Mouse (Mus musculus): ENCODE data around the gene Wipf3.
A peak's percentile ranks its signal among the peaks of the same experiment; 100 is the strongest.

Wipf3 gene

DNA sequence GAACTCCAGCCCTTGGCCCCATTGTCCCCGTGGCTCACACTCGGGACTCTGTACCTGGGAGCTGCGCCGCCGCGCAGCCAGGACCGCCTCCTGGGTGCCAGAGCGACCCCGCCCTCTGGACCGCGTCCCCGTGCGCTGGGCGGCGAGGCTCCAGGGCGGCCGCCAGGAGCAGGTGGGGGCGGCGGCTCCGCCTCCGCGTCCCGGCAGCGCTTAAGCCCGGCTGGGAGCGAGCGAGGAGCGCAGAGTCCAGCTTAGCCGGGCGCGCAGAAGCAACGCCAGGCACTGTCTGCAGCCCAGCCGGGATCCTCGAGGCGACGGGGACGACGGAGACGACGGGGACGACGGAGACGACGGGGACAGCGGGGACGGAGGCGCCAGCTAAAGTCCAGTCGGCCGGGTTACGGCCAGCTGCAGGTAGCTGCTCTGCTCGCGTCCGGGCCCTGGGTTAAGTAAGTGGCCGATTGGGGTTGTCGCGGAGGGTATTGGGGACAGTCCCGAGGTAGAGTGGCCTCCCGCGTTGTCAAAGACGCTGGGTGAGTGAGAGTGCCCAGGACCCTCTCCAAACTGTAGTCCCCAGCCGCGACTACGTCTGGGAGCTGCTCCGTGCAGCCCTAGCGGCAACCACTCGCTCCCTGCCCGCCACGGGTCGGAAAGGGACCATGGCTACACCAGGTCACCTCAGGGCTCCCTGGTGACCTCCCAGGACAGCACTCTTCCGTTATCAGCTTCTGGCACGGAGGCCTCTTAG is at the start of gene Wipf3:
Wipf3 (plus strand) TSS at position 157 of the 748 bp plus-strand sequence.
- DNase-seq: peak; percentile 72

DNA sequence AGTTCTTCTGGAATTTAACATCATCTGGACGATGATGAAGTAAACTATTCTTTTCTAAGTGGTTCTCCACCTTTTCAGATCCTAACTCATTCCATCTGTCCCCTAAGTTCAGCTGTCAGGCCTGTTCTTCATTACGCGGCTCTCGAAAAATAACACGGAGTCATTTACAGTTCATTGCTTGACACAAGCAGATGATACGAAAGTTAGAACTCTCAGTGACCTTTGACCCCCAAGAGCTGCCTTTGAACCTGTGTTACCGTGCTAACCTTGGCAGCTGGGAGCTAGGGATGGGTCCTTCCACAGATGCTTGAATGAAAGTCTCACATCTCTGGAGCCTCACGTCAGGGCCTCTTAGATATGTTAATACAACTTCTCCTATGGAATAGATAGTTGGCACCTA is 46.8 kb upstream of the Wipf3 start:
- no peak for DNase-seq

DNA sequence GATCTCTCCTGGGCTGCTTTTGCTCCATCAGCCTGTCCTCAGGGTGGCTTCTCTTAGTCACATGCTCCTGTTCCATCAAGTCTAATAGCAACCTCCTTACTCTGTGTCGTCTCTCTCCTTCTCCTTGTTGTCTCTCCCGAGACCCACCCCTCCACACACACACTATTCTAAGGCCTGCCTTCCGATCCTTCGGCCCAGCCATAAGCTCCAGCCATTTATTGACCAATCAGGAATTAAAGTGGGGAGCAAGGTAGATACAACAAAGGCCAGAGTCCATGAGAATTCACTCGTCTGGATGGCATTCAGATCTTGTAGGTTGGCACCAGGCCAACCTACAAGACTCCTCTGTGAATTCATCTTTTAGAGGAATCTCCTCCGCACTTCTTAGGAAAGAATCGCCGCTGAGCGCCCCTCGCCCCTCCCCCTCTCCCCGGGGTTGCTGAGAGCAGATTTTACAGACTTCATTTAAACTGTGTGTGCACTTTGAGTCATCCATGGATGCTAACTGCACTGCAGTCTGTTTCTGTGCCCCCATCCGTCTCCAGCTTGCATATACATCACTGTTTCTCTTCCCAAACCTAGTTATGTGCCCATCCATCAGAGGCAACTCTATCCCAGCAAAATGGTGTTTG is 45.4 kb upstream of the Wipf3 start:
- no peak for DNase-seq

DNA sequence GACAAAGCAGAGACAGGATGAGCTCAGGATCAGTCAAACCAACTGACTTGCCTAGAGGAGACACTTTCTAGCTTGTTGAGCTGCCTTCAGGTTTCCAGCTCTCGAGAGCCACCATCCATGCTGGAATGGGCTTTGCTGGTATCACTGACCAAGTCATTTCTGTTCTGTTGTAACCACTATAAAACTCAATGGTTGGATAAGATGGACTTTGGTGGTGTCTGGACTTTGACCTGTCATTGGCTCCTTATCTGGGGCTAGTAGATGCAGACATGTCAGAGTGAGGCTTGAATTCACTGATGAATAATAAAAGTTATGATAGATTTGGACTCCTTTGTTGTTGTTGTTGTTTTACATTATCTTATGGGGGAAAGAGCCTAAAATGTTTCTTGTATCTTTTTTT is 44.6 kb upstream of the Wipf3 start:
- no peak for DNase-seq

DNA sequence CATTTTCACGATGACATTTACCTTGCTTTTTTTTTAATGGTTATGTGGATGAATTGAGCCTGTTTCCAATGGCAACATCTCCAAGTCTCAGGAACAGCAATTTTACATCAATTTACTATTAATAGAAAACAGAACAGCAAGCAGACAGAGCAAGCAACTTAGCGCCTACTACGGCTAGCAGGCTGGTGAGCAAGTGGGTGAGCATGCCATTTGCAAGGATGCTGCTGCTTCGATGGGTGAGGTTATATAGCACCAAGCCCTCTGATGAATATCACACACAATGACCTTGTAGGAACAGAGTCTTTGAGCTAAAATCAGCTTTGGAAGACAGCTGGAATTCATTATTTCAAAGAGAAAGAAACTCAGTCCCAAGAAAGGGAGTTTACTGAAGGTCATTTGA is 43.0 kb upstream of the Wipf3 start:
- DNase-seq: no peak

DNA sequence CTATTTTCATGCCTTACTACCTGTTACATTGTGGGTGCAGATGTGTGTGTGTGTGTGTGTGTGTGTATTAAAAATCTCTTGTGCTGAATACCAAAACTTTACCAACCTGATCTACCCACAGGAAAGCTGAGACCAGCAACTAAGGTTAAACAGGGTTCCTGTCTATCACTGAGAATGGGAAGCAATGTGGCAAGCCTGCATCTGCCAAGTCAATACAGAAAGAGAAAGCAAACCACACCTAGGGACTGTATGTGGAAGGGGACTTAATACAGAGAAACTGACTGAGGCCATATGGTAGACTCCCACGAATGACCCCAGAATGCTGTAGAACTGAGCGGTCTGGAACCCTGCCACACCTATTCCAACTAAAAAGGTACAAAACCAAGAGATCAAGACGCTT is 42.4 kb upstream of the Wipf3 start:
- no peak for DNase-seq

DNA sequence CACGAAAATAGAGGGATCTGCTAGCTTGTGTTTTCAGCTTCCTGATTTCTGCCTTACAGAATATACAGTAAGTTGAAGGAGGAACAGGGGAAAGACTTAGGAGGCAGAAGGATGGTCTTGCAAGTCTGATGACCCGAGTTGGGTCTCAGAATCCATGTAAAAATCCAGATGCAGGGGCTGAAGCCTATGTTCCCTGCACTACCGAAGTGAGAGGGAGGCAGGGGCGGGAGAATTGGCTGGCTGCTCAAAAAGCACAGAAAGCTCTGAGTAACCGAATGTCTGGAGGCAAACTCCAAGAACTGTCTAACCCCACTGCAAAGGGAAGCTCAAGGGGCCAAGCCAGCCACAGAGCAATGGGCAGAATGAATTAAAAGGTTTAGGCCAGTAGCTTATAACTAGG is 41.7 kb upstream of the Wipf3 start:
- DNase-seq: no peak

DNA sequence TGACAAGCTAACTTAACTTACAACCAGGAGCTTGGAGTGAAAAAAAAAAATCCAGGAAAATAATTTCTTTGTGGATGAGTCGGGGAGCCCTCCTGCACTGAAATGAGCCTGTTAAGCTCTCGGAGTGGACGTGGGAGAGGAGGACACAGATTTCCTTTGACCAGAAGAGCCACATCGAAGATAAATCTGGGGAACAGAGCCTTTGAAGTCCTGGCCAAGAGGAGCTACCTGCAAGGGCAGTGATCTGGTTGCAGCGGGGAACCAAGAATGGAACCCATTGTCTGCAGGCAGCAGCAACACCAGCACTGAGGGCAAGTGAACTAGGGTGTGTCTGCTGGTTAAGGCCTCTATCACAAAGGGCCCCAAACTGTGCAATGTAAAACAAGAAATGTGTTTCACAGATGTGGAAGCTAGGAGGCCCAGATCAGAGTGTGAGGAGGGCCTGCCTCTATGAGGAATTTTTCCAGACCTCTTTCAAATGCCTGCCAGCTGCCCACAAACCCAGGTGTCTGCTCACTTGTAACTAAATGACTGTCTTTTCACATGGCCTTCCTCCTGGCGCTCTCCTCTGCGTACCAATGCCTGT is 40.6 kb upstream of the Wipf3 start:
- DNase-seq: no peak

DNA sequence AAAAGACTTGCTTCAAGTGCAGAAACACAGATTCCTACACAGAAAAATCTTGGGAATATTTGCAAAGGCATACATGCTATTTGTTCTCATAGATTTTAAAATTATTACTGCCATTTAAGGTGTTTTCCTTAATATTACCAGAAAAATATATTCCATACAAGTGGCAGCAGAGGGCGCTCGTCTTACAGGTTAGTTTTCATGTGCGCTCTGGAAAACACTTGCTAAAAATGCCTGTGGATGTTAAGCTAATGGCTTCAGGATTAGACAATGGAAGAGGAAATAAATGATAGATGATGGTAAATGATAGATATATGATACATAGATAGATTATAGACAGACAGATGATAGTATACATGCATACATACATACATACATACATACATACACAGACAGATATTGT is 37.6 kb upstream of the Wipf3 start:
- DNase-seq: peak; percentile 61

DNA sequence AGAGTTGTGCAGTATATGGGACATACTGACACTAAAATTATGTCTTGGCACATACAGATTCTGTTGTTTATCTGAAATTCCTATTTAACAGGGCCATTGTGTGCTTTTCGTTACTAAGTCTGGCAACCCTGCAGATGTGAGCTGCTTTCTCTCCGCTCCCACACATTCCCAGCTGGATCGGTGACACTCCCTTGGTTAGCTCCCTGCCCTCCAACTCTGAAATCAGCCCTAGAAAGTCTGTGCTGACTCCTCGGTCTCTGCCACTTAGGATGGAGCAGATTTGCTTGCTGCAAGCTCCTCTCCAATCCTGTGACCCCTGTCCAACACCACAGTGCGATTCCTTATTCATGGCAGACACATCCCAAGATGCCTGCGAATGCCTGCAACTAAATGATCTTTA is 35.5 kb upstream of the Wipf3 start:
- DNase-seq: no peak

DNA sequence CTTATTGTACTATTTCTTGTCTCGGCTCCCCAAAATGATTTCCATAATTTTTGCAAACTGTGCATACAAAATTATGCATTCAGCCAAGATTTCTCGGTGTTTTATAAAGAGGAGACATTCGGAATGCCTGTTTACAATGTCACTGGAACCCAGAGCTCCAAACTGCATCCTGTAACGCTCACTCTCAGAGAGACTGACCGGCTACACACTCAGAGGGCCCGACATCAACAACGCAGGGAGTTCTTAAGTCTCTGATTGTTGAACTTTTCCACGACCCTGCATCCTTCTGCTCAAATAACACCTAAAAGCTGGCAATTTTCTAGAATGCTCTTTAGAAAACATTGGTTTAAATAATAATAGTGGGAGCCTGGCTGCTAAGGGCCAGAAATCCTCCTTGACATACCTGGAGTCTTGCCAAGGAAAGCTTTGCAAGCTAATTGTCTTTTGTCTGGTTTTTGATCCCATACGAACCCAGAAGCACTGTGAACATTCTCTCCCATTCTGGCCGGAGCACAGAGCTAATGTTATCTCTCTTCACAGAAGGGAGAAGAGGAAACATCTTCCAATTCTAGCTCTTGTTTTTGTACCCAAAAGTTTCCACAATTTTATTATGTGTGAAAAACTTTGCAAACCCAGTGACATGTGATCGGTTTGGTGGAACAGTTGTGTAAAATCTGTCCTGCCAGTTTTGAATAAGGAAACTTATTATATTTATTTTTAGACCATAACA is 30.0 kb upstream of the Wipf3 start:
- peak; percentile 21 for DNase-seq

DNA sequence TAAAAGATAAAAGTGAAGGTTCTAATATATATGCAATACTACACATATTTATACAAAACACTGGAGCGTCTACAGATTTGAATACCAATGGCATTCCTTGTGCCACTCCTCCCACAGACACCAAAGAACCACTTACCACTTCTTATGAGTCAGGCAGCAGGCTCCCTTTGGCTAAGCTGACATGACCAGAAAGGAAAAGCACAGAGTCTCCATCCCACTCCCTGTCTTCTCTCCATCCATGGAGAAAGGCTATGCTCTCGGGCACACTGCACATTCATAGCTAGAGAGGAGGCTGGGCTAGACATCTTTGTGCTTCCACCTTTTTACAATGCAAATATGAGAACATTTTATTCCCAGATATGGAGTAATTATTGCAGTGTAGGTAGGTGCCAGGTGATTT is 27.9 kb upstream of the Wipf3 start:
- DNase-seq: no peak

DNA sequence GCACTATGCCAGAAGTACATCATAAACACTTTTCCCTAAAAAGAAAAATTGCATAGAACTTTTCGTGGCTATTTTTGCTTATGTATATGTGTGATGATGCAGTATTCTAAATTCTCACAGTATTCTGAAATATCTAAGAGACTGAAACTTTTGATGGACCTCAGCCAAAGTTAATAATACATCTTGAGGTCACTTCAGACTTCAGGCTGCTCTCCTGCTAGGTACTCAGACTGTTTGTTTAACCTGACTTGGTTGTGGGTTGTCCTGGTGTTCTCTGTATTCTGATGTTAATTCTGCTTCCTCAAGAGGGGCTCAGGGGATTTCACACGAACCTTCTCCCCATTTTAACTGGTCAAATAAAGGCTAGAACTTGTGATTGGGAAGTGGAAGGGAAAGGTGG is 24.5 kb upstream of the Wipf3 start:
- peak; percentile 22 for DNase-seq

DNA sequence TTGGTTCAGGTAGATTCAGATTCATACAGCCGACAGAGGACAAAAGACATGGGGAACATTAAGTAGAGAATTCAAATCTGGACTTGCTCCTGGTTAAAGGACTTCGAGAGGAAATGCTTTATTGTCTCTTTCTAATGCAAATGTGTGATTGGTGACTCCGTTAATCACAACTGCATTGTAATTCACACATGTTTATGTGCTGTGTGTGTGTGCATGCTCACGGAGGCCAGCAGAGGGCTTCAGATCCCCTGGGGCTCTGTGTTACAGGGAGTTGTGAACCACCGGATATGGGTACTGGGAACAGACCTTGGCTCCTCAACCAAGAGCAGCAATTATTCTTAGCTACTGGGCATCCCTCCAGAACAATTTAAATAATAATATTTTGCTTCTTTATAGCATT is 23.3 kb upstream of the Wipf3 start:
- DNase-seq: no peak

DNA sequence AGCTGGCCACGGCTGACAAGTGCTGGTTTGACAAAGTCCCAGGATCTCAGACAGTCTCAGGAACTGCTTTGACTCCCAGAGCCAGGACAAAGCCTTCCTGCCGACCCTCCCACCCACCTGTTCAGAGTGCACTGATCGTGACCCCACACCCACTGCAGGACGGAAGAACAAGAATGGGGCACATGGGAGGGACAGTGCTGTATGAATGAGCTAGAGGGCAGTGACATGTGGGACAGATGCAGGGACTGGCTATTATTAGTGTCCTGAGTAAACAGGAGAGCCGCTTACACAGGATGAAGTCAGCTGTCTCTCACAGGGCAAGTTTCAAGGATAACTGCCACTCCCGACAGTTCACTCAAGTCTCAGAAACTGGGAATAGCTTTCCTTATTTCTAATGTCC is 20.1 kb upstream of the Wipf3 start:
- no peak for DNase-seq

DNA sequence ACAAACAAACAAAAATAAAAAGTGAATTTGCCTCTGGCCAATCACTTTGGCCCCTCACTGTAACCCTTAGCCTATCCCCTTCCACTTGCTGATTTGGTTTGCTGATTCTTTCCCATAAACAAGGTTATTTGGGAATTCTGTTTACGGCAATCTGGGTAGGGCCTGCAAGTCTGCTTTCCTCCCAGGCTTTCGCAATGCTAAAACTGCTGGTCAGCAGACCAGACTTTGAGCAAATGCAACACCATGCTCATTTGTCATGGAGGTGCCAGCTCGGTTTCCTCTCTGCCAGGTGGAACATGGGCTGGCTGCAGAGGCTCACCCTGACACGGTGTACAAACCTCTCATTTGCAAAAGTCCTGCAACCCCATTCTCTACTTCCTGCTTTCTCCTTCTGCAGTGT is 19.0 kb upstream of the Wipf3 start:
- no peak for DNase-seq

DNA sequence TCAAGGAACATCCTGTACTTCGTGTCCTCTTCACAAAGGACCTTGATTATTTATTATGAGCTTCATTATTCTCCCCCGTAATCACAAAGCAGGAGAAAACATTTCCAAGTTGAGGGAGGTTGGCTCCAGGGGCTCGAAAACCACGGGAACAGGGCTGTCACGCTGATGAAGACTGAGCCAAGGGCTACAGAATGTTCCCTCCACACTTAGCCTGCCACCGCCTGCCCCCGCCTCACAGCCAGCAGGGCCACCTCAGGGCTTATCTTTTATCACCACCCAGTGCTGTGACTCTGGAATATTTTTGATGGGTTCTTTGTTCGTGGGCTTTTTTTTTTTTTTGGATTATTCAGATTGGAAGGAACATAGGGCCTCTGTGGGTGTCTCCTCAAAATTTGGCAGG is 17.8 kb upstream of the Wipf3 start:
- no peak for DNase-seq

DNA sequence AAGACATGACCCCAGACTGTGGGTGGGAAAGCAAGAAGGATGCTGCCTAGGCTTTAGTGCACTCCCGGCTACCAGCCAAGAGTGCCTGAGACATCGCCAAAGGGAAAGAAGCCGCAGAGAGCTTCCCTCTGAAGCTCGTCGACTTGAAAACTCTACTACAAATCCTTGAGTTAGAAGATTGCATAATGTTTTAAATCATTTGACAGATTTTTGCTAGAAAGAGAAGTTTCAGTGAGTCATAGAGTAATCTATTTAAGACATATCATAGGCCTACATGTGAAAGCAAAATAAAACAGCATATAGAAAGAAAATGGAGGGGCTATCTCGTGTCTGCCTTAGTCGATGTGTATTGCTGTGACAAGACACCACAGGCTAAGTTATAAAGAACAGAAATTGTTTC is 16.5 kb upstream of the Wipf3 start:
- no peak for DNase-seq

DNA sequence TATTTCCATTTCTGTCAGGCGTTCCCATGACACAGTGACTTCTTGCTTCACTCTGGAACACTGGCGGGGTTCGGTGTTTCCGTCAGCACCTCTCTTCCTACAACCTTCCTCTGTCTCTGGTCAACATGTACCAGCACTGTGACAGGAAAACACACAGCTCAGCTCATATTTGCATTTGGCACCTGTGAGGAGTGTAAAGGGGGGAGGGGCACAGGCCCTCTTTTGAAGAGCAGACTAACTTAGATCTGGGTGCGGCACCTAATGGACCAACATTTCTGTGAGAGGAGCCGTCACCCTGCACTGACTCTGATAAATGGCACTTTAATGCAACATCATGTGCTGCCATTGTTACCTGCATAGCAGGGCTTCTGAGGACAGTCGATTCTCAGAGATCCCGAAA is 4.2 kb upstream of the Wipf3 start:
- peak; percentile 6 for DNase-seq

DNA sequence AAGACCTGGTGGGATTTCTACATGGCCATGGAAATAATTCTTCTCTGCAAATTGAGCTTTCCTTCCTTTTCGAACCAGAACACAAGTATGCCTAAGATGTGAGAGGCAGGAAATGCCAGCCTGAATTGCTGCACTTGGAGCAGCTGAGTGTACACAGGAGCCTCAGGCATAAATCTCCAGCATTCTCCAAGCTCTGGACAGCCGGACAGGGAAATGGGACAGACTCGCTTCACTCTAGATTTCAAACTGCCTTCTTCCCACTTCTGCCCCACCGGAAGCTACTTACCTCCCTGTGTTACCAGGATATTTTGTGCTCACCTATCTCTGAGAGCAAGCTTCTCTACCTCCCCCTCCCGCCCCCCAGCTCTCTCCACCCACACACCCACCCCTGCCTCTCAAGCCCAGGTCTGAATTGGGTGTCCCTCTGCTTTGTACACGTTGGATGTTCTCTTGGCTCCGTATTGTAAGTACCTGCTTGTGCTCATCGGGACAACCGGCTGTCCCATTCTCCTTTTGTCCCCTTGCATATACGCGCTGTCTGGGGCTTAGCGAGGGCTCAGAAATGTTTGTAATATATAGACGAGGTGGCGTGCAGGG is 455 bp upstream of the Wipf3 start:
- peak; percentile 32 for DNase-seq

DNA sequence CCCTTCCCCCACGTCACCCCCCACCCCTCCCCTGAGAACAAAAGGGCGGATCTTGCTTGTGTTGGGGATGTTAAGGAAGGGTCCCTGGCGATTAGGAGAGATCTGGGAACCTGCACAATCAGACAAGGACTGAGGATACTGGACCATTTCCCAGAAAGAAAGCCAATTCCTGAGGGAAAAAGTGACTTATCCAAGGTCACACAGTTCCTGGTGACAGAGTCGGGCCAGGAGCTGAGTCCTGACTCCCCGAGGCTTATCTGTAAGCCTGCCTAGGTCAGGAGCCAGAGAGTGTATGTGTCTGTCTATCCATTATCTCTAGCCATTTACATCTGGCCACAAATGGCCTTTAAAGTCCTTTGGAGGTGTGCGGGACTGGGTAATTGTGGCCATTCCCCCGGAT is 818 bp downstream of the Wipf3 start:
- DNase-seq: no peak

DNA sequence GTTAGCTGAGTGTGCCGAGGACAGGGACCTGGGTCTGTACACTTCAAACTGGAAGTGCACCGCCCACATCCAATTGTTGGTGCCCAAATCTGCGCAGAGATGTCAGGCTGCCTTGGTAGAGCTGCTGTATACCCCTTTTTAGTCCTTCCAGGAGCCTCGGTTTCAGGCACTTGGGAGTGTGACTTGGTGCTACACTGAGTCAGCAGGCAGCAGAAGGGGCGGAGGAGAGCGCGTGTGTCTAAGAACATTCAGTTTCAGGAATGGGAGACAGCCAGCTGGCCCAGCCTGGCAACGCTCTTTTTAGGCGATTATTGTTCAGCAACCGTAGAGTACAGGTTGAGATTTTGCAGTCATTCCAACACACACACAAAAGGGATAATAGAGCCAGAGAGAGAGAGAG is 2.4 kb downstream of the Wipf3 start:
- peak; percentile 41 for DNase-seq

DNA sequence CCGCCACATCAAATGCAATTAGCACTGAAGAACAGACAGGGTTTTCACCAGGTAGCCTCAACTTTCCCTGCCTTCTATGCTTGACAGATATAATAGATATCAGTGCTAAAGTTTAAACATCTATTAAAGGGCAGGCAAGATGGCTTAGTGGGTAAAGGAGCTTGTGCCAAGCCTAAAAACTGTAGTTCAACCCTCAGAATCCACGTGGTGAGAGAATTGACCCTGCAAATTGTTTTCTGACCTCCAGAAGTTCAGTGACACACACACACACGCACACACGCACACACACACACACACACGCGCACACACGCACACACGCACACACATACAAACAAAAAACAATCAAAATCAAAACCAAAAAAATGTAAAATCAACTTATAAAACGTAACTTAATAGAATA is 2.8 kb downstream of the Wipf3 start:
- DNase-seq: no peak
